Mouse (Mus musculus) neural tube, embryonic 12.5 days (tissue): ENCODE measurements at regions not wholly inside any gene's neighbourhood (a gene's known extent, or its start where the extent isn't known, plus 50 kb on each side); places are given as distances from the start of the nearest gene placed in this dataset.

ENCODE experiments used
- ATAC-seq: fragments of 200-750 bp; cut with Nextera tagmentation; 2 replicates; pipeline ENCODE4 v1.8.0; 2017; ENCODE audit warnings: low read depth, mild to moderate bottlenecking, moderate TSS enrichment, moderate library complexity; ENCODE audit not compliant: low FRiP score
- H3K27ac ChIP-seq: fragments of 300-500 bp; sonication (generic); 2 replicates; pipeline ENCODE4 v1.5.1; 2016
- H3K27me3 ChIP-seq: fragments of 300-500 bp; sonication (generic); replicated peaks from 2 replicates; pipeline ENCODE4 v1.6.1; 2016; ENCODE audit warnings: mild to moderate bottlenecking
- H3K36me3 ChIP-seq: fragments of 300-500 bp; sonication (generic); 2 replicates; pipeline ENCODE4 v1.6.1; 2016; ENCODE audit warnings: mild to moderate bottlenecking
- H3K4me1 ChIP-seq: fragments of 300-500 bp; sonication (generic); 2 replicates; pipeline ENCODE4 v1.6.1; 2016
- H3K4me2 ChIP-seq: fragments of 300-500 bp; sonication (generic); replicated peaks from 2 replicates; pipeline ENCODE4 v1.6.1; 2016; ENCODE audit warnings: mild to moderate bottlenecking
- H3K4me3 ChIP-seq: fragments of 300-500 bp; sonication (generic); 2 replicates; pipeline ENCODE4 v1.5.1; 2016
- H3K9ac ChIP-seq: fragments of 300-500 bp; sonication (generic); 2 replicates; pipeline ENCODE4 v1.6.1; 2016; ENCODE audit warnings: mild to moderate bottlenecking
- H3K9me3 ChIP-seq: fragments of 300-500 bp; sonication (generic); 2 replicates; pipeline ENCODE4 v1.6.1; 2016; ENCODE audit warnings: mild to moderate bottlenecking
- WGBS: fragments of 180-500 bp; shearing (Covaris S2); methylation state at CpG from one replicate; pipeline ENCODE4 v1.1.7; 2016; 5-methylcytosine and 5-hydroxymethylcytosine counted together

- no peaks in the 10 kb centered on the region for H3K9me3 ChIP-seq
- no peaks in the 10 kb centered on the region for H3K4me1 ChIP-seq
- H3K27ac ChIP-seq, result no peak overlapping the region
- H3K27me3 ChIP-seq, result no peaks in the 10 kb centered on the region
- ATAC-seq, result no peak
- H3K4me3 ChIP-seq, result no peak overlapping the region
- 83% methylated on average over 11 of the region's 11 CpGs for WGBS
- H3K4me2 ChIP-seq, result no peak overlapping the region
- no peaks in the 10 kb centered on the region for H3K36me3 ChIP-seq
- no peak overlapping the region for H3K9ac ChIP-seq
Observed at GRCm38 (mm10) chr3:149216759-149217400, 226.5 kb upstream of the Adgrl2 start.

DNA sequence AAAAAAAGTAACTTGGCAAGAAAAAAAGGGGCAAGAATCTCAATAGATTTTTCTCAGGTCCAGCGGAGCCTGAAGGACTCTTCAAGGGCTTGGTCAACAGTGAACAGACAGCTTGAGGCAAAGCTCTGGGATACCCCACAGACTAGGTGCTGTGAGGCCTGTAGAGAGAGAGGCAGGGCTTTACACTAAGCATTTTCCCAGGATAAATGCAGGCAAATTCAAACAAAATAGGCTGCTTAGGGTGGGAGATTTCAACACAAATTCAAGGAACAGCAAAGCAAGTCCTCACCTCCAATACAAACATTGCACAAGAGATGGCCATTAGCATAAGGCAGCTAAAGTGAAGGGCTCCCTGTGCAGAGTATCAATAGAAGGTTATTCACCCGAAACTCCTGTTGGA lies 225.3 kb upstream of the Adgrl2 start:
- H3K4me1 ChIP-seq, result no peaks in the 10 kb centered on the region
- no peak overlapping the region for H3K27ac ChIP-seq
- no peak overlapping the region for H3K9ac ChIP-seq
- H3K9me3 ChIP-seq, result no peaks in the 10 kb centered on the region
- no peak overlapping the region for H3K4me3 ChIP-seq
- no peaks in the 10 kb centered on the region for H3K36me3 ChIP-seq
- ATAC-seq, result no peak
- no peaks in the 10 kb centered on the region for H3K27me3 ChIP-seq
- 77% methylated on average over 2 of the region's 2 CpGs for WGBS
- no peak overlapping the region for H3K4me2 ChIP-seq

DNA sequence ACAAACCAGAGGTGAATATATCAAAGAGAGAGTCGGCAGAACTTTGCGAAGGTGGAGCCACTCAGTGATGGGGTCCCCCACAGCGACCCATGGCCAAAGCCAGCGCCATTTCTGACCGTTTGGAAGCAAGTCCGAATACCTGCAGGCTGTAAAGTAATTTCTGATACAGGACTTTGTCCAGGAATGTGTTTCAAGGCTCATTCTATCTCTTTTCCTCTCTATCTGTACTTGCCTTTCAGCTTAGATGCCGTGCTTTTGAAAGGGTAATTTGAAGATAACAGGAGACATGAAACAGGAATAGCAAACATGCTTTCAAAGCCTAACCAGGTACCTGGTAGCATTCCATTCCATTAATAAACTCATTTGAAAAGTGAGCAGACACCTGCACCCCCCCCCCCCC lies 221.6 kb upstream of the Adgrl2 start:
- whole genome bisulfite sequencing, result 91% methylated on average over 7 of the region's 7 CpGs
- Histone ChIP-seq H3K9me3 (no peaks in the 10 kb centered on the region), H3K9ac (no peak overlapping the region), H3K4me2 (no peak overlapping the region), H3K4me3 (no peak overlapping the region), H3K27ac (no peak overlapping the region), H3K4me1 (no peaks in the 10 kb centered on the region), H3K27me3 (no peaks in the 10 kb centered on the region), H3K36me3 (no peaks in the 10 kb centered on the region)
- no peak for ATAC-seq

- no peak overlapping the region for H3K27ac ChIP-seq
- no peaks in the 10 kb centered on the region for H3K4me1 ChIP-seq
- H3K9me3 ChIP-seq, result no peaks in the 10 kb centered on the region
- 83% methylated on average over 2 of the region's 2 CpGs for WGBS
- H3K9ac ChIP-seq, result no peak overlapping the region
- no peak for ATAC-seq
- H3K4me2 ChIP-seq, result no peak overlapping the region
- H3K4me3 ChIP-seq, result no peak overlapping the region
- H3K36me3 ChIP-seq, result no peaks in the 10 kb centered on the region
- no peaks in the 10 kb centered on the region for H3K27me3 ChIP-seq
Observed at GRCm38 (mm10) chr3:149209260-149209659, 218.9 kb upstream of the Adgrl2 start.

GRCm38 (mm10) chr3:149203451-149203850 lies 213.1 kb upstream of the Adgrl2 start:
- 85% methylated on average over 5 of the region's 5 CpGs for WGBS
- ATAC-seq, result no peak
- no peaks in the 10 kb centered on the region for H3K4me1 ChIP-seq

GRCm38 (mm10) chr3:149196477-149197185 lies 206.3 kb upstream of the Adgrl2 start:
- no peaks in the 10 kb centered on the region for H3K9me3 ChIP-seq
- H3K27ac ChIP-seq, result no peak overlapping the region
- no peak overlapping the region for H3K4me2 ChIP-seq
- no peak overlapping the region for H3K9ac ChIP-seq
- no peak overlapping the region for H3K4me3 ChIP-seq
- 86% methylated on average over 8 of the region's 8 CpGs for WGBS
- no peak for ATAC-seq
- H3K27me3 ChIP-seq, result no peaks in the 10 kb centered on the region
- no peaks in the 10 kb centered on the region for H3K36me3 ChIP-seq
- no peaks in the 10 kb centered on the region for H3K4me1 ChIP-seq

More at GRCm38 (mm10) chr3:149203451-149203850, 213.1 kb upstream of the Adgrl2 start:
- Histone ChIP-seq H3K9me3 (no peaks in the 10 kb centered on the region), H3K9ac (no peak overlapping the region), H3K4me3 (no peak overlapping the region), H3K4me2 (no peak overlapping the region), H3K27me3 (no peaks in the 10 kb centered on the region), H3K27ac (no peak overlapping the region), H3K36me3 (no peaks in the 10 kb centered on the region)

DNA sequence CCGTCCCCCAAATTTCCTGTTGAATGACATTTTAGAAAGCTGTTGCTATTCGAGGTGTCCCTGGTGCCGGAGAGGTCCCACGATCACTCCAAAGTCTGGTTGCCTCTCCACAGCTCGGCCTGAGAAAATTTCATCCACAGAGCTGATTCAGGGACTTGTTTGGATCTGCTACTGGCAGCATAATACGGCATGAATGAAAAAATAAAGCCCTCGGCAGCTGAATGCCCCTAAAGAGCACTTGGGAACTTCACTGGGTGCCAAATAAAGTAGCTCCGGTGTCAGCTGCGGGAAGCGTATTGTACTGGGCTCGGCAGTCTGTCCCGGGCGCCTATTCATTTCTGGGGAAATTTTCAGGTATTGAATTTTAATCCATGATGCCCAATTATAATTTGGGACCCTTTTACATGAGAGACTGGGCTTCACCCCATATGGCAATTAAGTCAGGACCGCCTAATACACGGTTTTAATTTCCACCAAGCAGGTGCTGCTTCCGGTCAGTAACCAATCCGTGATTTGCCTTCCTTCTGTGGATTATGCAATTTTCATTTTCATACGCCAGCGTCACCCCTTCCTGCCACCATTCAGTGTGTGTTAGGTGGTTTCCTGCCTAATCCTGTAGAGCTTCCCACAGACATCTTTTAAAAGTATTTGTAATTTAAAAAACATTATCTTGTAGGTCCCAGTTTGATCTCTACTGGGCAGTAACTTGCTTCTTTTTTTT lies 200.7 kb upstream of the Adgrl2 start:
- H3K4me3 ChIP-seq, result no peak overlapping the region
- WGBS, result 53% methylated on average over 19 of the region's 19 CpGs
- no peak overlapping the region for H3K27ac ChIP-seq

DNA sequence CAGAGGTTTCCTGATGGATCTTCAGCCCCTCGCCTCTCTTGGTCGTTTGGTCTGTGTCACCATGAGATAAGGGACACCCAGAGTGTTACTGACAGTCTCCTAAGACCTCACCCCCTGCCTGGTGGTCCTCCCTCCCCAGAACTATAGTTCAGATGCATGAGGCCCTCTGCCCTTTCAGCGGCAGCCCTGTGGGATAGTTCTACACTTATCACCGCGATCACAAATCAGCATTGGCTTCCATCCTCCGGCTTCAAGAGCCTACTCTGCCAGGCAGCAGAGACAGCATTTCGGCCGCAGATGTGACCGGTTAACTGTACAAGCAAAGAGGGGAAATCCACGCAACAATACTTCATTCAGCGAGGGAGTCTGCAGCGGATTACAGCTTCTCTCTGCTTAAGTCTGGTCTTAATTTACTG lies 193.8 kb upstream of the Adgrl2 start:
- H3K4me2 ChIP-seq, result peak overlapping the region; percentile 52
- no peak overlapping the region for H3K4me3 ChIP-seq
- no peaks in the 10 kb centered on the region for H3K27me3 ChIP-seq
- no peak overlapping the region for H3K27ac ChIP-seq
- H3K4me1 ChIP-seq, result 0 out of 2 replicates have a peak, but pooled peaks cover 6% of the 10 kb centered on the region
- H3K36me3 ChIP-seq, result no peaks in the 10 kb centered on the region
- WGBS, result 12% methylated on average over 12 of the region's 12 CpGs
- H3K9ac ChIP-seq, result no peak overlapping the region
- peak; percentile 41 for ATAC-seq
- no peaks in the 10 kb centered on the region for H3K9me3 ChIP-seq

More for the DNA sequence above, 200.7 kb upstream of the Adgrl2 start:
- peak; percentile 29; the same call in 1 of the 2 replicates for ATAC-seq
- Histone ChIP-seq H3K4me1 (peaks cover 13% of the 10 kb centered on the region; the same call in 1 of the 2 replicates), H3K36me3 (no peaks in the 10 kb centered on the region), H3K9me3 (no peaks in the 10 kb centered on the region), H3K9ac (no peak overlapping the region), H3K27me3 (no peaks in the 10 kb centered on the region), H3K4me2 (peak overlapping the region; percentile 35)

DNA sequence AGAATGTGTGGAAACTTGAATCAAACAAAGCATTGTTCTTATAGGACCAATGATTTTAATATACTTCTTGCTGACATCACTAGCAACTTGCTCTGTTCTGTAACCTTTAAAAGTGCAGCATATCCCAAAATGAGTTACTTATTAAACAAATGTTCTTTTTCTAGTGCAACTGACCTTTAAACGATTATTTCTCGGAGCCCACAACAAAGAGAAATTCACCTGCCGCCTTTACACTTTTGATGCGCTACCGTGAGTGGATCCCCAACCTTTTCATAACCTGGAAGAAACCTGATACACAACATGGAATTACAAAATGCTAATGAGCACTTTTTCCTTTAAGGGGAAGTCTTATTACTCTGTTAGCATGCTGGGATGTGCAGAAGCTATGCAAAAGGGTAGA lies 191.7 kb upstream of the Adgrl2 start:
- Histone ChIP-seq H3K27me3 (no peaks in the 10 kb centered on the region), H3K27ac (no peak overlapping the region), H3K4me3 (no peak overlapping the region), H3K36me3 (no peaks in the 10 kb centered on the region), H3K9ac (no peak overlapping the region), H3K4me1 (0 out of 2 replicates have a peak, but pooled peaks cover 6% of the 10 kb centered on the region), H3K4me2 (no peak overlapping the region), H3K9me3 (no peaks in the 10 kb centered on the region)
- 91% methylated on average over 5 of the region's 5 CpGs for WGBS
- no peak for ATAC-seq

- Histone ChIP-seq H3K9me3 (no peaks in the 10 kb centered on the region), H3K27me3 (no peaks in the 10 kb centered on the region), H3K36me3 (no peaks in the 10 kb centered on the region), H3K4me1 (0 out of 2 replicates have a peak, but pooled peaks cover 8% of the 10 kb centered on the region), H3K27ac (no peak overlapping the region), H3K4me3 (no peak overlapping the region), H3K9ac (no peak overlapping the region), H3K4me2 (no peak overlapping the region)
- WGBS, result 54% methylated on average over 8 of the region's 8 CpGs
- ATAC-seq, result no peak
Observed at GRCm38 (mm10) chr3:149180129-149180528, 189.8 kb upstream of the Adgrl2 start.

- ATAC-seq, result no peak
- H3K27me3 ChIP-seq, result no peaks in the 10 kb centered on the region
- 87% methylated on average over 11 of the region's 11 CpGs for WGBS
Observed at GRCm38 (mm10) chr3:149179486-149180116, 189.2 kb upstream of the Adgrl2 start.

DNA sequence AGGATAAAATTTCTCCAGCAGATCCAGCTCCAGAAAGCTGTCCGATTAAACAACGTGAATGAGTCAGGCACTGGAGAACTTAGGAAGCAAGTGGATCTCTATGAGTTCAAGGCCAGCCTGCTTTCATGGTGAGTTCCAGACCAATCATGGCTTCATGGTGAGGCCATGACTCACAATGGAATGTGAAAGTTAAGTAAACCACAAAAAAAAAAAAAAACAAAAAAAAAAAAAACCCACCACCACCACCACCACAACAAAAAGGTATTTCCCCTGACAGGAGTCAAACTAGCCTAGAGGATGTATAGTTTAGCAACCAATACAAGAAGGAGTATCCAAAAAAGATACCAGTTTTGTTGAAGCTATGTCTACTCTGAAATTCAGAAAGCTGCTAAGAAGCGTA lies 188.5 kb upstream of the Adgrl2 start:
- Histone ChIP-seq H3K4me3 (no peak overlapping the region), H3K4me2 (no peak overlapping the region), H3K36me3 (no peaks in the 10 kb centered on the region), H3K4me1 (0 out of 2 replicates have a peak, but pooled peaks cover 6% of the 10 kb centered on the region), H3K9me3 (no peaks in the 10 kb centered on the region), H3K9ac (no peak overlapping the region), H3K27me3 (no peaks in the 10 kb centered on the region), H3K27ac (no peak overlapping the region)
- WGBS, result 89% methylated on average over 3 of the region's 3 CpGs
- ATAC-seq, result no peak

More at GRCm38 (mm10) chr3:149179486-149180116, 189.2 kb upstream of the Adgrl2 start:
- no peak overlapping the region for H3K9ac ChIP-seq
- no peak overlapping the region for H3K4me3 ChIP-seq
- no peak overlapping the region for H3K4me2 ChIP-seq
- H3K36me3 ChIP-seq, result no peaks in the 10 kb centered on the region
- H3K27ac ChIP-seq, result no peak overlapping the region
- 0 out of 2 replicates have a peak, but pooled peaks cover 12% of the 10 kb centered on the region for H3K4me1 ChIP-seq
- no peaks in the 10 kb centered on the region for H3K9me3 ChIP-seq
